Mouse (Mus musculus): ENCODE data around the gene Srd5a3. TPM values are rescaled to one million over a fixed set of nuclear protein-coding genes. Genes with fewer than 3 reads are reported as not detected.

The Srd5a3 gene
- total and polyA plus RNA-seq, 3 experiments = 8.6 to 17.0 (median 10.0) TPM

- Histone ChIP-seq H3K27me3 (ENCODE audit: control insufficient read depth, insufficient read depth, low read length) (no peaks in the 10 kb centered on the region), H3K4me3 (peak overlapping the region; percentile 84), H3K79me2 (replicated peaks; ENCODE audit: control insufficient read depth, insufficient read depth, low read length) (peaks cover 7% of the 10 kb centered on the region; the same call in 1 of the 2 replicates), H3K36me3 (ENCODE audit: control insufficient read depth, insufficient read depth, low read length) (peaks cover 7% of the 10 kb centered on the region), H3K4me1 (ENCODE audit: control insufficient read depth, insufficient read depth, low read length) (peaks cover 14% of the 10 kb centered on the region), H3K27ac (peak overlapping the region; percentile 82), H3K9ac (ENCODE audit: low read depth, low read length) (peak overlapping the region; percentile 85)
- TF ChIP-seq CTCF (IDR thresholded peaks at IDR 0.05) = no peak
- TF ChIP-seq POLR2A (IDR thresholded peaks at IDR 0.05; ENCODE audit: insufficient read depth, low read depth, low read length) = no peak
- TF ChIP-seq EP300 (IDR thresholded peaks at IDR 0.05; ENCODE audit: insufficient read depth, low read depth, low read length) = no peak
- peak; percentile 80 for DNase-seq
- 4% methylated on average over 38 of the region's 38 CpGs for WGBS
- intact Hi-C loops (cut with DNase I) = loop anchor here (5.0 kb wide), 1 partner anchor 118 kb away; the partner anchor contains the start of gene Clock
Measured at GRCm38 (mm10) chr5:76184286-76185080, 44.4 kb downstream of the Srd5a3 start.

- H3K4me1 ChIP-seq (ENCODE audit: control insufficient read depth, insufficient read depth, low read length) = peaks cover 16% of the 10 kb centered on the region
- no peak for DNase-seq
- H3K27ac ChIP-seq = no peak overlapping the region
- H3K27me3 ChIP-seq (ENCODE audit: control insufficient read depth, insufficient read depth, low read length) = no peaks in the 10 kb centered on the region
- 46% methylated on average over 5 of the region's 5 CpGs for WGBS
- TF ChIP-seq EP300 (IDR thresholded peaks at IDR 0.05; ENCODE audit: insufficient read depth, low read depth, low read length) = no peak
- no peak for TF ChIP-seq CTCF (IDR thresholded peaks at IDR 0.05)
- TF ChIP-seq POLR2A (IDR thresholded peaks at IDR 0.05; ENCODE audit: insufficient read depth, low read depth, low read length) = no peak
- H3K36me3 ChIP-seq (ENCODE audit: control insufficient read depth, insufficient read depth, low read length) = peaks cover 14% of the 10 kb centered on the region
- no peak overlapping the region for H3K4me3 ChIP-seq
- no peak overlapping the region for H3K9ac ChIP-seq (ENCODE audit: low read depth, low read length)
- peaks cover 11% of the 10 kb centered on the region; the same call in 1 of the 2 replicates for H3K79me2 ChIP-seq (replicated peaks; ENCODE audit: control insufficient read depth, insufficient read depth, low read length)
- intact Hi-C loops (cut with DNase I) = loop anchor here (5.0 kb wide), 1 partner anchor 114 kb away; the partner anchor contains the start of gene Clock
Measured at GRCm38 (mm10) chr5:76187885-76188284, 47.8 kb downstream of the Srd5a3 start.

- no peak for DNase-seq
- WGBS = 90% methylated on average over 4 of the region's 4 CpGs
- H3K4me1 ChIP-seq (ENCODE audit: control insufficient read depth, insufficient read depth, low read length) = peaks cover 14% of the 10 kb centered on the region
- intact Hi-C loops (cut with DNase I) = no loop called here
- H3K79me2 ChIP-seq (replicated peaks; ENCODE audit: control insufficient read depth, insufficient read depth, low read length) = peaks cover 10% of the 10 kb centered on the region; the same call in 1 of the 2 replicates
- TF ChIP-seq CTCF (IDR thresholded peaks at IDR 0.05) (no peak), POLR2A (IDR thresholded peaks at IDR 0.05; ENCODE audit: insufficient read depth, low read depth, low read length) (no peak), EP300 (IDR thresholded peaks at IDR 0.05; ENCODE audit: insufficient read depth, low read depth, low read length) (no peak)
- H3K27ac ChIP-seq = no peak overlapping the region
- H3K27me3 ChIP-seq (ENCODE audit: control insufficient read depth, insufficient read depth, low read length) = no peaks in the 10 kb centered on the region
- peaks cover 9% of the 10 kb centered on the region for H3K36me3 ChIP-seq (ENCODE audit: control insufficient read depth, insufficient read depth, low read length)
- no peak overlapping the region for H3K9ac ChIP-seq (ENCODE audit: low read depth, low read length)
- no peak overlapping the region for H3K4me3 ChIP-seq
Measured at GRCm38 (mm10) chr5:76190609-76191008, 50.5 kb downstream of the Srd5a3 start.

DNA sequence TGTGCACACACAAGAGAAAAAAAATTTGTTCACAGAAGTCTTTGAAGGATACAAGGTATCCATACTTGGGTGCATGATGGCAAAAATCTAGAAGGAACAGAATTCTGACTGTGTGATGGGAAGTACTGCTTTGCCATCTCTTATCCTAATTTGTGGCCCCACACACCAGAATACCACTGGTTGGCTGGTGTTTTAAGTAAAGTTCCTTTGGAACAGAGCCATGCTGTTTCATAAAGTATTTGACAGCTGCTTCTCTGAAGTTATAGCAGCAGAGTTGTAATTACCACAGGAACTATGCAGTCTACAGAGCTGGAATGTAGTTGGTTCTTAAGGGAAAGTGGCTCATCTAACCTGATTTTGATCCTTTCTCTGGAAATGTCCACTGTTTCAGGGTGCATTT lies 53.0 kb downstream of the Srd5a3 start:
- Histone ChIP-seq H3K4me3 (no peak overlapping the region), H3K27ac (no peak overlapping the region), H3K36me3 (ENCODE audit: control insufficient read depth, insufficient read depth, low read length) (peaks cover 7% of the 10 kb centered on the region), H3K4me1 (ENCODE audit: control insufficient read depth, insufficient read depth, low read length) (peaks cover 9% of the 10 kb centered on the region), H3K79me2 (replicated peaks; ENCODE audit: control insufficient read depth, insufficient read depth, low read length) (peaks cover 5% of the 10 kb centered on the region; the same call in 1 of the 2 replicates), H3K27me3 (ENCODE audit: control insufficient read depth, insufficient read depth, low read length) (no peaks in the 10 kb centered on the region), H3K9ac (ENCODE audit: low read depth, low read length) (no peak overlapping the region)
- no peak for TF ChIP-seq CTCF (IDR thresholded peaks at IDR 0.05)
- no peak for TF ChIP-seq EP300 (IDR thresholded peaks at IDR 0.05; ENCODE audit: insufficient read depth, low read depth, low read length)
- TF ChIP-seq POLR2A (IDR thresholded peaks at IDR 0.05; ENCODE audit: insufficient read depth, low read depth, low read length) = no peak
- intact Hi-C loops (cut with DNase I) = no loop called here
- DNase-seq = no peak

- intact Hi-C loops (cut with DNase I) = no loop called here
- no peaks in the 10 kb centered on the region for H3K27me3 ChIP-seq (ENCODE audit: control insufficient read depth, insufficient read depth, low read length)
- WGBS = 34% methylated on average over 6 of the region's 6 CpGs
- peaks cover 5% of the 10 kb centered on the region; the same call in 1 of the 2 replicates for H3K79me2 ChIP-seq (replicated peaks; ENCODE audit: control insufficient read depth, insufficient read depth, low read length)
- H3K4me3 ChIP-seq = no peak overlapping the region
- H3K9ac ChIP-seq (ENCODE audit: low read depth, low read length) = no peak overlapping the region
- peaks cover 8% of the 10 kb centered on the region for H3K4me1 ChIP-seq (ENCODE audit: control insufficient read depth, insufficient read depth, low read length)
- peaks cover 7% of the 10 kb centered on the region for H3K36me3 ChIP-seq (ENCODE audit: control insufficient read depth, insufficient read depth, low read length)
- no peak for TF ChIP-seq CTCF (IDR thresholded peaks at IDR 0.05)
- no peak for TF ChIP-seq EP300 (IDR thresholded peaks at IDR 0.05; ENCODE audit: insufficient read depth, low read depth, low read length)
- TF ChIP-seq POLR2A (IDR thresholded peaks at IDR 0.05; ENCODE audit: insufficient read depth, low read depth, low read length) = no peak
- no peak overlapping the region for H3K27ac ChIP-seq
- no peak for DNase-seq
Measured at GRCm38 (mm10) chr5:76194377-76194945, 54.4 kb downstream of the Srd5a3 start.

GRCm38 (mm10) chr5:76199346-76199745 lies 59.3 kb downstream of the Srd5a3 start:
- 95% methylated on average over 13 of the region's 13 CpGs for WGBS

More at GRCm38 (mm10) chr5:76199346-76199745, 59.3 kb downstream of the Srd5a3 start:
- H3K79me2 ChIP-seq (replicated peaks; ENCODE audit: control insufficient read depth, insufficient read depth, low read length) = peaks cover 4% of the 10 kb centered on the region
- intact Hi-C loops (cut with DNase I) = no loop called here
- no peak overlapping the region for H3K4me3 ChIP-seq
- H3K36me3 ChIP-seq (ENCODE audit: control insufficient read depth, insufficient read depth, low read length) = peaks cover 9% of the 10 kb centered on the region
- H3K4me1 ChIP-seq (ENCODE audit: control insufficient read depth, insufficient read depth, low read length) = peaks cover 6% of the 10 kb centered on the region
- DNase-seq = no peak
- H3K27me3 ChIP-seq (ENCODE audit: control insufficient read depth, insufficient read depth, low read length) = no peaks in the 10 kb centered on the region
- H3K9ac ChIP-seq (ENCODE audit: low read depth, low read length) = no peak overlapping the region
- TF ChIP-seq EP300 (IDR thresholded peaks at IDR 0.05; ENCODE audit: insufficient read depth, low read depth, low read length) = no peak
- no peak for TF ChIP-seq POLR2A (IDR thresholded peaks at IDR 0.05; ENCODE audit: insufficient read depth, low read depth, low read length)
- TF ChIP-seq CTCF (IDR thresholded peaks at IDR 0.05) = no peak
- no peak overlapping the region for H3K27ac ChIP-seq
